Comparison of ENCODE assay signal across 8 mouse cellular contexts in genomic region chr10:81571501-81571876, GRCm38 (mm10). TPM values are rescaled to one million over a fixed set of nuclear protein-coding genes. Genes with fewer than 3 reads are reported as not detected.
DNase-seq lines count a peak whose midpoint lies in the region; ATAC-seq lines count a peak whose summit lies in the region.

No protein-coding gene starts in this region.

- H3K9me3 ChIP-seq in lung, embryonic 16.5 days (ENCODE audit: control insufficient read depth, low read length), result no peaks in the 10 kb centered on the region

- ATAC-seq in hematopoietic stem cell, adult 5-6 weeks (replicated peaks in 1 of 2; ENCODE audit: insufficient read depth in 1 of 2, low FRiP score in 2 of 2, low TSS enrichment in 1 of 2, low read depth in 1 of 2, poor library complexity in 2 of 2, severe bottlenecking in 2 of 2), result peak; percentile 91 to 95
- peak; percentile 90 for ATAC-seq in lung, embryonic 16.5 days (ENCODE audit: low read depth)

- under 1% methylated on average over 18 of the region's 18 CpGs for WGBS in lung, embryonic 16.5 days

- peak overlapping the region; percentile 85 for H3K4me2 ChIP-seq in lung, embryonic 16.5 days (ENCODE audit: low read depth, low read length)

- DNase-seq in MEL-GATA-1-ER (ENCODE audit: extremely low read depth, low read depth), result peak; percentile 98
- DNase-seq in cerebellum, adult 8-10 months, result peak; percentile 98
- DNase-seq in forelimb bud, embryonic 11.5 days (ENCODE audit: low read depth, low spot score), result peak; percentile 99
- DNase-seq in layer of hippocampus, adult 9-10 months (ENCODE audit: low spot score), result peak; percentile 100
- DNase-seq in ovary, postnatal 10 days (ENCODE audit: low spot score), result peak; percentile 99
- peak; percentile 96 to 98 for DNase-seq in thymus, postnatal 10 days (ENCODE audit: low spot score in 2 of 2)

- peak overlapping the region; percentile 96 for H3K27ac ChIP-seq in lung, embryonic 16.5 days (ENCODE audit: low read length)

- H3K36me3 ChIP-seq in lung, embryonic 16.5 days (ENCODE audit: control insufficient read depth, insufficient read depth, low read length), result peaks cover 5% of the 10 kb centered on the region

- peak overlapping the region; percentile 57 for H3K4me3 ChIP-seq in lung, embryonic 16.5 days (ENCODE audit: low read length)

- H3K4me1 ChIP-seq in lung, embryonic 16.5 days (replicated peaks; ENCODE audit: control insufficient read depth, insufficient read depth, low read length), result peaks cover 67% of the 10 kb centered on the region

- no peaks in the 10 kb centered on the region for H3K27me3 ChIP-seq in lung, embryonic 16.5 days (ENCODE audit: control insufficient read depth, insufficient read depth, low read depth, low read length)

- peak overlapping the region; percentile 61 for H3K9ac ChIP-seq in lung, embryonic 16.5 days (ENCODE audit: low read length)

RNA-seq across cellular contexts. Expression of gene Tle2, which starts 2.9 kb away (rescaled TPM):
- total RNA-seq in hematopoietic stem cell, adult 5-6 weeks (2017), result 11.2 and 11.8 TPM in 2 replicates
- 51.2 and 53.3 TPM in 2 replicates for polyA plus RNA-seq in lung, embryonic 16.5 days (2015; fragmentation: Nextera tagmentation; extraction: Ambion mirVana)

RNA-seq across cellular contexts. Expression of gene Aes, which starts 12.2 kb away (rescaled TPM):
- total RNA-seq in hematopoietic stem cell, adult 5-6 weeks (2017), result 204 and 238 TPM in 2 replicates
- 377 and 416 TPM in 2 replicates for polyA plus RNA-seq in lung, embryonic 16.5 days (2015; fragmentation: Nextera tagmentation; extraction: Ambion mirVana)

RNA-seq across cellular contexts. Expression of gene Gna11, which starts 26.5 kb away (rescaled TPM):
- 5.6 and 5.8 TPM in 2 replicates for total RNA-seq in hematopoietic stem cell, adult 5-6 weeks (2017)
- polyA plus RNA-seq in lung, embryonic 16.5 days (2015; fragmentation: Nextera tagmentation; extraction: Ambion mirVana), result 68.7 and 70.9 TPM in 2 replicates

RNA-seq across cellular contexts. Expression of gene Tle6, which starts 29.4 kb away (rescaled TPM):
- 22.9 and 47.4 TPM in 2 replicates for total RNA-seq in hematopoietic stem cell, adult 5-6 weeks (2017)
- polyA plus RNA-seq in lung, embryonic 16.5 days (2015; fragmentation: Nextera tagmentation; extraction: Ambion mirVana), result 30.1 and 33.8 TPM in 2 replicates

RNA-seq across cellular contexts. Expression of gene BC025920, which starts 34.6 kb away (rescaled TPM):
- 2.9 and 3.5 TPM in 2 replicates for total RNA-seq in hematopoietic stem cell, adult 5-6 weeks (2017)
- 0.24 and 0.98 TPM in 2 replicates for polyA plus RNA-seq in lung, embryonic 16.5 days (2015; fragmentation: Nextera tagmentation; extraction: Ambion mirVana)

Comparison
In these comparisons a context has a peak if more than half of its experiments do, and no peak if none do; other contexts are left out.
1. Peak in every context shown above with its lines: DNase-seq, ATAC-seq, H3K4me3 ChIP-seq and H3K27ac ChIP-seq.